Comparison of ENCODE assay signal across 7 mouse cellular contexts in genomic region chr8:22192660-22193431, GRCm38 (mm10). TPM values are rescaled to one million over a fixed set of nuclear protein-coding genes. Genes with fewer than 3 reads are reported as not detected.
DNase-seq lines count a peak whose midpoint lies in the region; ATAC-seq lines count a peak whose summit lies in the region.

Vps36 (plus strand) TSS chr8:22192809.

- peak within 1 kb of the TSS; percentile 50 for H3K4me2 ChIP-seq in intestine, embryonic 15.5 days (replicated peaks)

- no peaks in the 10 kb centered on the region for H3K9me3 ChIP-seq in intestine, embryonic 15.5 days
- H3K9me3 ChIP-seq in midbrain, embryonic 10.5 days (replicated peaks), result no peaks in the 10 kb centered on the region

- 0 out of 2 replicates have a peak, but pooled peaks cover 3% of the 10 kb centered on the region for H3K4me1 ChIP-seq in intestine, embryonic 15.5 days (replicated peaks)
- H3K4me1 ChIP-seq in midbrain, embryonic 10.5 days, result peaks cover 19% of the 10 kb centered on the region

- no peaks in the 10 kb centered on the region for H3K27me3 ChIP-seq in intestine, embryonic 15.5 days (replicated peaks)
- no peaks in the 10 kb centered on the region for H3K27me3 ChIP-seq in midbrain, embryonic 10.5 days (ENCODE audit: low read depth, poor library complexity, severe bottlenecking)

- H3K27ac ChIP-seq in intestine, embryonic 15.5 days, result peak within 1 kb of the TSS; percentile 99
- peak within 1 kb of the TSS; percentile 98 for H3K27ac ChIP-seq in midbrain, embryonic 10.5 days (replicated peaks)

- peak; percentile 95 for ATAC-seq in intestine, embryonic 15.5 days

- peak within 1 kb of the TSS; percentile 95 for H3K9ac ChIP-seq in intestine, embryonic 15.5 days

- intact Hi-C loops in gastrocnemius, postnatal 36 days (cut with DNase I), result no loop called here
- intact Hi-C loops in left cerebral cortex, postnatal 25 days (cut with DNase I), result loop anchor here (1.0 to 5.0 kb wide), 4 partner anchors 184 to 218 kb away; partner anchors contain the start of genes Mrps31 and Slc25a15

- peak within 1 kb of the TSS; percentile 80 for H3K4me3 ChIP-seq in intestine, embryonic 15.5 days (replicated peaks)
- peak within 1 kb of the TSS; percentile 80 for H3K4me3 ChIP-seq in midbrain, embryonic 10.5 days

- whole genome bisulfite sequencing in intestine, embryonic 15.5 days, result under 1% methylated on average over 73 of the region's 73 CpGs
- WGBS in midbrain, embryonic 10.5 days, result under 1% methylated on average over 73 of the region's 73 CpGs

- DNase-seq in adrenal gland, adult 18-20 months (ENCODE audit: low spot score in 2 of 2), result peak; percentile 94 to 96
- peak; percentile 93 for DNase-seq in embryo, embryonic 11 days
- DNase-seq in gastrocnemius, postnatal 36 days, result peak; percentile 83 to 92
- DNase-seq in left cerebral cortex, postnatal 25 days (ENCODE audit: low spot score in 2 of 2), result peak; percentile 83 to 89
- peak; percentile 91 for DNase-seq in midbrain, embryonic 10.5 days (ENCODE audit: low spot score)
- peak; percentile 94 for DNase-seq in right cerebral cortex, postnatal 4 days

- no peaks in the 10 kb centered on the region for H3K36me3 ChIP-seq in intestine, embryonic 15.5 days
- peaks cover 5% of the 10 kb centered on the region for H3K36me3 ChIP-seq in midbrain, embryonic 10.5 days

RNA-seq across cellular contexts. Expression of gene Vps36, which starts in this region (rescaled TPM):
- total RNA-seq in adrenal gland, adult 18-20 months (2021), result 10 to 100 TPM; 31.9 to 34.3 TPM
- total RNA-seq in gastrocnemius, postnatal 36 days (2021), result 10 to 100 TPM; 27.2 to 31.3 TPM
- 34.6 and 37.1 TPM in 2 replicates for polyA plus RNA-seq in intestine, embryonic 15.5 days (2015; fragmentation: Nextera tagmentation; extraction: Ambion mirVana)
- total RNA-seq in left cerebral cortex, postnatal 25 days (2021), result 10 to 100 TPM; 26.0 to 28.1 TPM
- 42.3 and 42.6 TPM in 2 replicates for polyA plus RNA-seq in midbrain, embryonic 10.5 days (2016; fragmentation: Nextera tagmentation; extraction: Ambion mirVana)

Comparison
In these comparisons a context has a peak if more than half of its experiments do, and no peak if none do; other contexts are left out.
1. Peak in every context shown above with its lines: DNase-seq, ATAC-seq, H3K4me3 ChIP-seq and H3K27ac ChIP-seq.